ENCODE assay signal across 22 mouse cellular contexts in the genomic region with DNA sequence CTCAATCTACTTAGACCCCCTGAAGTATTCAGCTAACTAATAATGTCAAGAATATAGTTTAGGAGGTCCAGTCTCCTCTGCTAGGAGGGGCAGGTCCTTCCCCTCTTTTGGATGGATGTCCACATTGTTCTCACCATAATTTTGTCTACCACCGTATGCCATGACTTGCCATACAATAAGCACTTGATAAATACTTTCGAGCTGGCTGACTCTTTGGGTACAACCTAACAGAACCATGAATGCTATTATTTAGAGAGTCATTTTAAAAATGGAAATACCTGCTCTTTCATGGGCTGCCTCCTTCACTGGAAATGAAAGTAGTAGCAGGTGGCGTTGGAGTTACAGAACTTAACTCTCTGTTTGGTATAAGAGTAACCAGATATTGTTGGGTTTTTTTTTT.
"Had no signal": no experiment of that assay in that cellular context is flagged by ENCODE, and none has a peak within 500 bp of the region (broad histone marks: within the 10 kb centered on the region; RNA-seq: fewer than 3 reads in every experiment).

No protein-coding gene starts in this region.

- H3K4me3 ChIP-seq: lung, embryonic 15.5 days; megakaryocyte, embryonic 14.5 days; midbrain, embryonic 13.5 days; midbrain, embryonic 15.5 days; myocyte; neural tube, embryonic 13.5 days; neural tube, embryonic 15.5 days had no signal

- H3K36me3 ChIP-seq: lung, embryonic 15.5 days; midbrain, embryonic 13.5 days; midbrain, embryonic 15.5 days; neural tube, embryonic 13.5 days; neural tube, embryonic 15.5 days had no signal

- H3K4me2 ChIP-seq: lung, embryonic 15.5 days; midbrain, embryonic 11.5 days; midbrain, embryonic 13.5 days; midbrain, embryonic 15.5 days; neural tube, embryonic 13.5 days; neural tube, embryonic 15.5 days had no signal

- ATAC-seq: liver, postnatal 0 days; lung, postnatal 0 days; midbrain, embryonic 13.5 days; midbrain, embryonic 15.5 days had no signal

- H3K27me3 ChIP-seq: lung, embryonic 15.5 days; midbrain, embryonic 13.5 days; midbrain, embryonic 15.5 days; neural tube, embryonic 13.5 days; neural tube, embryonic 15.5 days had no signal

- H3K9ac ChIP-seq: liver, postnatal 0 days; lung, embryonic 15.5 days; midbrain, embryonic 13.5 days; midbrain, embryonic 15.5 days; neural tube, embryonic 13.5 days; neural tube, embryonic 15.5 days had no signal

- DNase-seq: liver, postnatal 0 days; lung, adult 2 months; lung, postnatal 14 days; lung, postnatal 36 days; retina, postnatal 1 day; right cerebral cortex, adult 18-20 months; right cerebral cortex, postnatal 25 days; right cerebral cortex, postnatal 4 days; spleen, adult 18-20 months; thymus, adult 2 months; thymus, postnatal 25 days; thymus, postnatal 4 days had no signal

- H3K27ac ChIP-seq: lung, embryonic 15.5 days; macrophage; midbrain, embryonic 13.5 days; midbrain, embryonic 15.5 days; neural tube, embryonic 13.5 days; neural tube, embryonic 15.5 days had no signal

- H3K9me3 ChIP-seq: lung, embryonic 15.5 days; megakaryocyte, embryonic 14.5 days; midbrain, embryonic 13.5 days; midbrain, embryonic 15.5 days; neural tube, embryonic 13.5 days; neural tube, embryonic 15.5 days had no signal
